Mouse (Mus musculus) cortical plate, adult 2 months (tissue): ENCODE measurements around the gene Ints5.
A peak's percentile ranks its signal among the peaks of the same experiment; 100 is the strongest.

ENCODE experiments used
- CTCF ChIP-seq: fragments of 200-500 bp; IDR thresholded peaks from 2 replicates; pipeline ENCODE4 v1.5.1; 2011; ENCODE audit warnings: mild to moderate bottlenecking, control low read depth, low read length; ENCODE audit not compliant: insufficient read depth; ENCODE audit errors: extremely low read depth
- POLR2A ChIP-seq: fragments of 200-500 bp; IDR thresholded peaks from 2 replicates; pipeline ENCODE4 v1.6.1; 2011; ENCODE audit warnings: mild to moderate bottlenecking, low read length, control low read depth; ENCODE audit not compliant: insufficient read depth; ENCODE audit errors: extremely low read depth

DNA sequence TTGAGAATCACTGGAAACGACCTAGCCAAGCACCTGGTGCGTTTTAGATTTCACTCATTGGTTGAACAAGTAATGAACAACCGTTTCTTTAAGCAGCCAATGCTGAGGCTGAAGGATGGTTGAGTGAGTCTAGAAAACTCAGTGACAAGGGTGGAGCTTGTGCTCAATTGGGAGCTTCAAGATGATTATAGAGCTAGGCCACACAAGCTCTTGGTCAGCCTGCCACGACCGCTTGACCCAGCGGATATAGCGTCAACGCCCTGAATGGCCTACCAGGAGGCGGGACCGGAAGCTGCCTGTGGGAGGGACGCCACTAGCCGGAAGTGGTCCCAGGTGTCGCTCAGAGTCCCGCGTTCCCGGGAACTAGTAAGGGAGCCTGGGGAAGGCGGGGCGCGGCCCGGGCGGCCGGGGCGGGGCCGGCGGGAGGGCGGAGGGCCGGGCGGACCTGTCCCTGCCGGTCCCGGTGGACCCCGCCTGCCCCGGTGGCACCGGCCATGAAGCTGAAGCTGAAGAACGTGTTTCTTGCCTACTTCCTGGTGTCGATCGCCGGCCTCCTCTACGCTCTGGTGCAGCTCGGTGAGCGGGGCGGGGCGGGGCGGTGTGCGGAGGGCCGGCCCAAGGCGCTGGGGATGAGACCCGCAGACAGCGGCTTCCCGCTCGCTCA, 27.4 kb downstream of the Ints5 start, which contains the start of gene B3gat3:
- TF ChIP-seq POLR2A (peak; percentile 93), CTCF (no peak)
